Mouse (Mus musculus): ENCODE results near the gene Gm20388. TPM values are rescaled to one million over a fixed set of nuclear protein-coding genes. Genes with fewer than 3 reads are reported as not detected.

Gm20388 gene
- polyA plus RNA-seq, 1 experiment from 2014 or later, result not detected

- H3K36me3 ChIP-seq, result no peaks in the 10 kb centered on the region
- no peaks in the 10 kb centered on the region for H3K4me1 ChIP-seq (replicated peaks)
- ATAC-seq (ENCODE audit: low read depth), result no peak
These were observed 1305.9 kb downstream of the Gm20388 start for GRCm38 (mm10) chr8:121216441-121216949.

GRCm38 (mm10) chr8:121218486-121218885 lies 1307.8 kb downstream of the Gm20388 start:
- no peak overlapping the region for H3K4me3 ChIP-seq (replicated peaks)
- H3K9ac ChIP-seq, result no peak overlapping the region
- H3K27me3 ChIP-seq, result peaks cover 29% of the 10 kb centered on the region
- H3K36me3 ChIP-seq, result no peaks in the 10 kb centered on the region
- H3K4me1 ChIP-seq (replicated peaks), result no peaks in the 10 kb centered on the region
- H3K9me3 ChIP-seq (replicated peaks), result no peaks in the 10 kb centered on the region
- no peak overlapping the region for H3K27ac ChIP-seq
- H3K4me2 ChIP-seq, result no peak overlapping the region
- ATAC-seq (ENCODE audit: low read depth) (no peak), DNase-seq (no peak)
- 70% methylated on average over 3 of the region's 3 CpGs for WGBS (ENCODE audit: insufficient replicate concordance)

More at GRCm38 (mm10) chr8:121216441-121216949, 1305.9 kb downstream of the Gm20388 start:
- 67% methylated on average over 10 of the region's 10 CpGs for WGBS (ENCODE audit: insufficient replicate concordance)
- Histone ChIP-seq H3K4me3 (replicated peaks) (no peak overlapping the region), H3K27me3 (peaks cover 19% of the 10 kb centered on the region), H3K9ac (no peak overlapping the region), H3K4me2 (no peak overlapping the region), H3K27ac (no peak overlapping the region), H3K9me3 (replicated peaks) (no peaks in the 10 kb centered on the region)
- DNase-seq, result no peak

GRCm38 (mm10) chr8:121220103-121220899 lies 1309.7 kb downstream of the Gm20388 start:
- H3K4me1 ChIP-seq (replicated peaks), result no peaks in the 10 kb centered on the region
- WGBS (ENCODE audit: insufficient replicate concordance), result 34% methylated on average over 33 of the region's 33 CpGs
- H3K36me3 ChIP-seq, result no peaks in the 10 kb centered on the region
- H3K9ac ChIP-seq, result no peak overlapping the region
- H3K4me2 ChIP-seq, result no peak overlapping the region
- no peak overlapping the region for H3K27ac ChIP-seq
- DNase-seq (no peak), ATAC-seq (ENCODE audit: low read depth) (no peak)
- no peaks in the 10 kb centered on the region for H3K9me3 ChIP-seq (replicated peaks)
- peaks cover 29% of the 10 kb centered on the region for H3K27me3 ChIP-seq
- no peak overlapping the region for H3K4me3 ChIP-seq (replicated peaks)

- Histone ChIP-seq H3K4me3 (replicated peaks) (no peak overlapping the region), H3K27ac (no peak overlapping the region), H3K27me3 (peaks cover 26% of the 10 kb centered on the region), H3K4me1 (replicated peaks) (no peaks in the 10 kb centered on the region), H3K9ac (no peak overlapping the region), H3K36me3 (no peaks in the 10 kb centered on the region), H3K4me2 (no peak overlapping the region), H3K9me3 (replicated peaks) (no peaks in the 10 kb centered on the region)
- WGBS (ENCODE audit: insufficient replicate concordance), result 30% methylated on average over 8 of the region's 8 CpGs
- DNase-seq, result no peak
- ATAC-seq (ENCODE audit: low read depth), result no peak
These were observed 1314.1 kb downstream of the Gm20388 start for GRCm38 (mm10) chr8:121224709-121225108.

- Histone ChIP-seq H3K27ac (no peak overlapping the region), H3K4me2 (no peak overlapping the region), H3K4me1 (replicated peaks) (no peaks in the 10 kb centered on the region), H3K36me3 (no peaks in the 10 kb centered on the region), H3K9ac (no peak overlapping the region), H3K27me3 (0 out of 2 replicates have a peak, but pooled peaks cover 3% of the 10 kb centered on the region), H3K9me3 (replicated peaks) (no peaks in the 10 kb centered on the region), H3K4me3 (replicated peaks) (no peak overlapping the region)
- ATAC-seq (ENCODE audit: low read depth) (no peak), DNase-seq (no peak)
- WGBS (ENCODE audit: insufficient replicate concordance), result 75% methylated on average over 18 of the region's 18 CpGs
These were observed 1317.1 kb downstream of the Gm20388 start for GRCm38 (mm10) chr8:121227756-121228155.

GRCm38 (mm10) chr8:121228892-121229291 lies 1318.3 kb downstream of the Gm20388 start:
- no peak overlapping the region for H3K4me2 ChIP-seq
- 41% methylated on average over 3 of the region's 3 CpGs for WGBS (ENCODE audit: insufficient replicate concordance)
- DNase-seq, result no peak
- no peaks in the 10 kb centered on the region for H3K9me3 ChIP-seq (replicated peaks)
- no peak overlapping the region for H3K4me3 ChIP-seq (replicated peaks)
- no peaks in the 10 kb centered on the region for H3K4me1 ChIP-seq (replicated peaks)
- no peak overlapping the region for H3K9ac ChIP-seq
- H3K27me3 ChIP-seq, result 0 out of 2 replicates have a peak, but pooled peaks cover 3% of the 10 kb centered on the region
- no peak for ATAC-seq (ENCODE audit: low read depth)
- H3K36me3 ChIP-seq, result no peaks in the 10 kb centered on the region
- H3K27ac ChIP-seq, result no peak overlapping the region

GRCm38 (mm10) chr8:121229550-121229949 lies 1318.9 kb downstream of the Gm20388 start:
- 11% methylated on average over 7 of the region's 7 CpGs for WGBS (ENCODE audit: insufficient replicate concordance)
- no peak for DNase-seq

GRCm38 (mm10) chr8:121233196-121233595 lies 1322.6 kb downstream of the Gm20388 start:
- Histone ChIP-seq H3K4me2 (no peak overlapping the region), H3K36me3 (no peaks in the 10 kb centered on the region), H3K9ac (no peak overlapping the region), H3K4me1 (replicated peaks) (no peaks in the 10 kb centered on the region), H3K9me3 (replicated peaks) (no peaks in the 10 kb centered on the region), H3K27me3 (0 out of 2 replicates have a peak, but pooled peaks cover 1% of the 10 kb centered on the region), H3K4me3 (replicated peaks) (no peak overlapping the region), H3K27ac (no peak overlapping the region)
- ATAC-seq (ENCODE audit: low read depth) (no peak), DNase-seq (no peak)
- 44% methylated on average over 4 of the region's 4 CpGs for WGBS (ENCODE audit: insufficient replicate concordance)

More at GRCm38 (mm10) chr8:121229550-121229949, 1318.9 kb downstream of the Gm20388 start:
- Histone ChIP-seq H3K27ac (no peak overlapping the region), H3K4me2 (no peak overlapping the region), H3K4me1 (replicated peaks) (no peaks in the 10 kb centered on the region), H3K27me3 (0 out of 2 replicates have a peak, but pooled peaks cover 3% of the 10 kb centered on the region), H3K36me3 (no peaks in the 10 kb centered on the region), H3K9me3 (replicated peaks) (no peaks in the 10 kb centered on the region), H3K9ac (no peak overlapping the region), H3K4me3 (replicated peaks) (no peak overlapping the region)
- ATAC-seq (ENCODE audit: low read depth), result no peak

GRCm38 (mm10) chr8:121234915-121235314 lies 1324.3 kb downstream of the Gm20388 start:
- Histone ChIP-seq H3K9me3 (replicated peaks) (no peaks in the 10 kb centered on the region), H3K4me2 (no peak overlapping the region), H3K27ac (no peak overlapping the region), H3K9ac (no peak overlapping the region), H3K36me3 (no peaks in the 10 kb centered on the region), H3K4me1 (replicated peaks) (no peaks in the 10 kb centered on the region), H3K4me3 (replicated peaks) (no peak overlapping the region), H3K27me3 (no peaks in the 10 kb centered on the region)
- ATAC-seq (ENCODE audit: low read depth), result no peak
- no peak for DNase-seq
- WGBS (ENCODE audit: insufficient replicate concordance), result 47% methylated on average over 7 of the region's 7 CpGs

GRCm38 (mm10) chr8:121239640-121240039 lies 1329.0 kb downstream of the Gm20388 start:
- ATAC-seq (ENCODE audit: low read depth) (no peak), DNase-seq (no peak)
- Histone ChIP-seq H3K27me3 (0 out of 2 replicates have a peak, but pooled peaks cover 2% of the 10 kb centered on the region), H3K4me2 (no peak overlapping the region), H3K27ac (no peak overlapping the region), H3K9ac (no peak overlapping the region), H3K4me3 (replicated peaks) (no peak overlapping the region), H3K4me1 (replicated peaks) (peaks cover 6% of the 10 kb centered on the region; the same call in 1 of the 2 replicates), H3K9me3 (replicated peaks) (no peaks in the 10 kb centered on the region), H3K36me3 (no peaks in the 10 kb centered on the region)
- 71% methylated on average over 6 of the region's 6 CpGs for WGBS (ENCODE audit: insufficient replicate concordance)

- Histone ChIP-seq H3K4me2 (no peak overlapping the region), H3K9ac (no peak overlapping the region), H3K27me3 (0 out of 2 replicates have a peak, but pooled peaks cover 2% of the 10 kb centered on the region), H3K27ac (no peak overlapping the region), H3K9me3 (replicated peaks) (no peaks in the 10 kb centered on the region), H3K4me3 (replicated peaks) (no peak overlapping the region), H3K4me1 (replicated peaks) (peaks cover 6% of the 10 kb centered on the region; the same call in 1 of the 2 replicates), H3K36me3 (no peaks in the 10 kb centered on the region)
- no peak for ATAC-seq (ENCODE audit: low read depth)
- DNase-seq, result no peak
- 27% methylated on average over 14 of the region's 14 CpGs for WGBS (ENCODE audit: insufficient replicate concordance)
These were observed 1331.3 kb downstream of the Gm20388 start for GRCm38 (mm10) chr8:121241761-121242552.

All from liver, embryonic 13.5 days (tissue).